Mouse (Mus musculus) hematopoietic stem cell, adult 5-6 weeks (primary cell): Measurements from ENCODE around the gene Ctsc. TPM values are rescaled to one million over a fixed set of nuclear protein-coding genes. Genes with fewer than 3 reads are reported as not detected.
"Not testable (repeated sequence)": the region's sequence is repeated elsewhere in the genome, so short reads cannot be mapped to it uniquely, and the experiment has no call there.

Experiments used
- ATAC-seq, 2 experiments: fragments of 125-278 bp in 1 of 2; replicated peaks in 1 of 2; 2 replicates each; pipeline ENCODE4 v1.8.0; 2016 to 2017; ENCODE audit warnings: inconsistent platforms in 2 of 2, mild to moderate bottlenecking in 2 of 2, moderate number of reproducible peaks in 2 of 2, low read depth in 1 of 2, moderate TSS enrichment in 1 of 2; ENCODE audit not compliant: low FRiP score in 2 of 2, poor library complexity in 2 of 2, severe bottlenecking in 2 of 2, insufficient read depth in 1 of 2, low TSS enrichment in 1 of 2
- total RNA-seq: library from RNA; stranded (forward); fragments of 172-1452, 232-1000 nt; gene quantifications from 2 replicates; pipeline ENCODE4 v1.2.3, GENCODE M21; 2017

The Ctsc gene
- total RNA-seq, result 53.5 and 55.9 TPM in 2 replicates

DNA sequence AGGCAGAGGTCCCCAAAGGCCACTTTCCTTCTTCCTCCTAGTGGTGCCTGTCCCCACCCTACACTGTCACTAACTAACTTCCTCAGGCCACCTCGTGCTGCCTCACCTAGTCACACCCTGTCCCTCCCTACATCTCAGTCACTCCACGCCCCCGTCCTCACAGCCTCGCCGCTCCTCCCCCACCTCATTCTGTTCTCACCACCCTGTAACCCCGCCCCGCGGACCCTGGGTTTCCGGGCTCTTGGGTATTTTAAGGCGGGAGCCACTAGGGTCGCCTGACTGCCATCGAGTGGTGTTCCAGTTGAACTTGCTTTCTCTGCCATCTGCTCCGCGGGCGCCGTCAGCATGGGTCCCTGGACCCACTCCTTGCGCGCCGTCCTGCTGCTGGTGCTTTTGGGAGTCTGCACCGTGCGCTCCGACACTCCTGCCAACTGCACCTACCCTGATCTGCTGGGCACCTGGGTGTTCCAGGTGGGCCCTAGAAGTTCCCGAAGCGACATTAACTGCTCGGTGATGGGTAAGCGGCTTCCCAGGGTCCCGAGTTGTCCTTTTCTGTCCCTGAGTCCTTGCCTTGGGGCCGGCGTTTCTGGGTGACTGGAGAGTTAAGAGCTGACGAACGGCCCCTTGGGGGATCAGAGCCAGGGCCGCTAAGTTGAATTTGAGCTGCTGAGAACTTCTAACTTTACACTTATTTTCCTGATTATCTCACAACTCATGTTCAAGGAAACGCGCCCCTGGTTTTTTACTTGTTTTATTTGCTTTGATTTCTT is at the start of gene Ctsc:
Gene Ctsc (plus strand): TSS at position 228 of the 770 bp plus-strand sequence.
- peak; percentile 92 to 96 for ATAC-seq

DNA sequence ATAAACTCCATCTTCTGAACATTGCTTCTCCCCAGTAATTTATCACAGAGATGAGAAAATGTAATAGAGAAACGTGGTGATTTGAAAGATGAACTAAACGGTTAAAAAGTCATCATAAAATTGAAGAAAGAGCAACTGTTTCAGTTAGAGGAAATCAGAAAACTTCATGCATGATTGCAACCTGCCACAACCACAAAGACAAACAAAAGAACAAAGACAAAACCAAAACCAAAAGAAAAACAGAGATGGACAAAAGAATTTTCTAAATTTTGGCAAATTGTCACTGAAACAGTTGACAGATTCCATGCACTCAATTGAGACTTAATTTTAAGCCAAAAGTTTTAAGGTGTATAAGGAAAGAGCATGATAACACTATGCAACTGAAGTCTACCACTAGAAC is 48.8 kb upstream of the Ctsc start:
- no peak for ATAC-seq

DNA sequence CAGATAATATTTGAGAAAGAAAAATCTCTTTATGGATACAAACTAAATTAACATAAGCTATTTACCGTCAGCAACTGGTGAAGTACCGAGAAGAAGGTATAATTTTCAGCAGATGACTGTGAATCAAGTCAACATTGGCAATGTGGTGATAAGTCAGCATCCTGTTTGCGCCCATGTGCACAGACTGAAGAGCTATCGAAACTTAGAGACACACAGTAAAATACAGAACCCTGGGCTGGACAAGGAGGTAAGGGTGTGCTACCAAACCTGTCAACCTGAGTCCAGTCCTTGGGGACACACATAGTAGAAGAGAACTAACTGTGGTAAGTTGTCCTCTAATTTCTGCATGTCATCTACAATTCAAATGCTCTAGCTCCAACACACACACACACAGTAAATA is 47.8 kb upstream of the Ctsc start:
- ATAC-seq, result no peak

DNA sequence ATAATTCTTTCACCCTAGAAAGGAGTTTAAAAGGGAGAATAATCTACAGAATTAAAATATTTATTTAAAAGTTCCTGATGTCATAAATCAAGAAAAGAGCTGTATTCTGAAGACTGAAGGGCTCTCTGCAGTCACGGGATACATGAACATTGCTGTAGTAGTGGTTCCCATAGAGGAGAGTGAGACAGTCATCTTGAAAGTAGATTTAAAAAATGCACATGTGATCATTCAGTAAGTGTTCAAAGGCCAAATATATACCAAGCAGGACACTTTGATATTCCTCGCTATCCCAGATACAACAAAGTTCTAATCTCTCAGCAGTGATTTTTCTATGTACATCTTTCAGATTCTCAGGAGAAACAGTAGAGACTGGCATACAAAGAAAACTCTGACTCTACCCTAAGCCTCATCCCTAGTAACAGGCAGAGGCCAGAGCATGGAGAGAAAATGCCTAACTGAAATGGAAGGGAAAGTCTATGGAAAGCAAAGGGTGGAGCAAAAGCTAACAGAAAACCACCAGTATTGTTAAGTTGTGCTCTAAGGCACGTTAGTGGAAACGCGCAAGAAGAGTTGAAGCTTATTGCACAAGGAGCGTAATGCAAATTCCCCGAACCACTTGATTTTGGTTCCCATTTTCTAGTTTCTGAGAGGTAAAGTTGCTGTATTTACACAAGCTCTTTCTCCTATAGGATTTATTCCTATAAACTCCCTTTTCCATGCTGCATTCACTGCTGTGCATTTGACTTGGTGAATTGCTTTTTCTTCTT is 46.9 kb upstream of the Ctsc start:
- no peak for ATAC-seq

DNA sequence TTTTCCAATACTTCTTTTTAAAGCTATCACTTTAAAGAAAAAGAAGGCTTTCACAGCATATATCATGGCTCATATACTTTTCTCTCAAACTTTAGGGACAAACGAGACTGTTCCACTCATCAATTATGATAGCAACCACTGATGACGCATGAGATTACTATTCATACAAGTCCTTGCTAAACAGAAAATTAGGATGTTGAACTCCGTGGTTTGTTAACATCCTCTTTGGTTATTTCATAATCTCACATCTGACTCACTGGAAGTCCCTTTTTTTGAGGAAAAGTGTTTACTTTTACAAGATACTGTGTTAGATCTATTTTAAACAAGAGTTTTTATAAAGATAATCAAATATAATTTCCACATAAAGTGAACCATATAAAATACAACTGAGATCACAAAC is 34.8 kb upstream of the Ctsc start:
- ATAC-seq, result peak; percentile 42 to 83; a peak in 3 of 4 replicates

DNA sequence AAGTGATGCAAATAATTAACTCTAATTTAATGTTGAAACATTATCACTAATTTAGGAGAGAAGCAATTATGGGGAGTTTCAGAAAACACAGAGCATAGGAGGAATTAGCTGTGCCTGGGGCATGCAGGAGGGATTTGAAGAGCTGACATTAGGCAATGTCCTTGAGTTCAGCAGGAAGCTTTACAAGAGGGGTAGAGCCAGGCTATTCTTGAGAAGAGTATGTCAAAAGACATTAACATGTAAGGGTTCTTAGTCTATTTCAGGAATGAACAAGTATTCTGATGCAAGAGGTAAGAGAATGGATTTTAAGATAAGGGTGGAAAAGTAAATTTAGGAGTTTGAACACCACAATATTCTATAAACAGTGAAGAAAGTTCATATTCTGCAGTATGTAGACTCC is 33.4 kb upstream of the Ctsc start:
- ATAC-seq, result peak in 1 of 2 experiments; percentile 45; a peak in 1 of 4 replicates

DNA sequence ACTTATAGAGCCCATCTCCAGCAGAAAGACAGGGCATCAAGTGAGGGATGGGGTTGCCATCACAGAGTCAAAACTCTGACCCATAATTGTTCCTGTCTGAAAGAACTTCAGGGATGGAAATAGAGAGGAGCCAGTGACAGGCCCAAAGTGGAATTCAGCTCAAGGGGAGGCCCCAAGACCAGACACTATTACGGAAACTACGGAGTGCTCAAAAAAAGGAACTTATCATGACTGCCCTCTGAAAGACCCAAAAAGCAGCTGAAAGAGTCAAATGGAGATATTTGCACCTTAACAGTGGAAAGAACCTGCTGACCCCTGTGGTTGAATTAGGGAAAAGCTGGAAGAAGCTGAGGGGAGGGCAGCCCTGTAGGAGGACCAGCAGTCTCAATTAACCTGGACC is 27.5 kb upstream of the Ctsc start:
- ATAC-seq, result not testable (repeated sequence)

DNA sequence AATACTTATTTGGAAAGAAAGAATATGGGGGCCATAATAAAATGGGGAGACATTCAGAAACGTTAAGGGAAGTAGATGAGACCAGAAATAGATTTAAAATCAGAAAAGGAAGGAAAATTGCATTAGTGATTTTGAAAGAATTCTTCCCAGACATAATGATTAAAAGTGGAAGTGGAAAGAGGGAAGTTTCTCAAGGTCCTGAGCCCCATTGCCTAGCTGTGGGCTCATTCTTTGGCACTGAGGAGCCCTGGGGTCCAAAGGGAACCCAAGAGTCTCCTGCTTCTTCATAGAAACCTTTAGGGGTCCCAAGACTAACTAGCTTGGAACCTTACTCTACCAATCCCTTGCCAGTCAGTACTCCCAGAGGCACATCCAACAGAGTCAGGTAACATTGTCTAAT is 26.4 kb upstream of the Ctsc start:
- peak in 1 of 2 experiments; percentile 77; a peak in 1 of 4 replicates for ATAC-seq

DNA sequence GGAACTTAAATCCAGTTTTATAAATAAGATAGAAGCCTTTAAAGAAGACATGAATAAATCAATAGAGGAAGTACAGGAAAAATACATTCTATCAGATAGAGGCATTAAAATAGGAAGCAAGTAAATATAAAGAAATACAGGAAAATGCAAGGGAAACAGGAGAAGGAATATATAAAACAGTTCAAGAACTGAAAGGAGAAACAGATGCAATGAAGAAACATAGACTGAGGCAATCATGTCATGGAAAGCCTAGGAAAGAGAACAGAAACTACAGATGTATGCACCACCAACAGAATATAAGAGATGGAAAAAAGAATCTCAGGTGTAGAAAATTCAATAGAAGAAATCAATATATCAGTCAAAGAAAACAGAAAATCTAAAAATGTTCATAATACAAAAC is 25.8 kb upstream of the Ctsc start:
- no peak; a peak in 1 of 4 replicates for ATAC-seq

DNA sequence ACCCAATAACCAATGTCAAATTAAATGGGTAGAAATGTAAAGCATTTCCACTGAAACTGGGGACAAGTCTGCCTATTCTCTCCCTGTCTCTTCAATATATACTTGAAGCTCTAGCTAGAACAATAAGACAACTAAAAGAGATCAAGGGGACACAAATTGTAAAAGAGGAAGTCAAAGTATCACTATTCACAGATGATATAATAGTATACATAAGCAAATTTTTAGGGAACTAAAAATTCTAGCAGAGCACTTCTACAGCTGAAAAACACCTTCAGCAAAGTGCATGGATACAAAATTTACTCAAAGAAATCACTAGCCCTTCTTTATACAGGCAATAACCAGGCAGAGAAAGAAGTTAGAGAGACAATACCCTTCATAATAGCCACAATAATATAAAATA is 23.0 kb upstream of the Ctsc start:
- no peak for ATAC-seq

DNA sequence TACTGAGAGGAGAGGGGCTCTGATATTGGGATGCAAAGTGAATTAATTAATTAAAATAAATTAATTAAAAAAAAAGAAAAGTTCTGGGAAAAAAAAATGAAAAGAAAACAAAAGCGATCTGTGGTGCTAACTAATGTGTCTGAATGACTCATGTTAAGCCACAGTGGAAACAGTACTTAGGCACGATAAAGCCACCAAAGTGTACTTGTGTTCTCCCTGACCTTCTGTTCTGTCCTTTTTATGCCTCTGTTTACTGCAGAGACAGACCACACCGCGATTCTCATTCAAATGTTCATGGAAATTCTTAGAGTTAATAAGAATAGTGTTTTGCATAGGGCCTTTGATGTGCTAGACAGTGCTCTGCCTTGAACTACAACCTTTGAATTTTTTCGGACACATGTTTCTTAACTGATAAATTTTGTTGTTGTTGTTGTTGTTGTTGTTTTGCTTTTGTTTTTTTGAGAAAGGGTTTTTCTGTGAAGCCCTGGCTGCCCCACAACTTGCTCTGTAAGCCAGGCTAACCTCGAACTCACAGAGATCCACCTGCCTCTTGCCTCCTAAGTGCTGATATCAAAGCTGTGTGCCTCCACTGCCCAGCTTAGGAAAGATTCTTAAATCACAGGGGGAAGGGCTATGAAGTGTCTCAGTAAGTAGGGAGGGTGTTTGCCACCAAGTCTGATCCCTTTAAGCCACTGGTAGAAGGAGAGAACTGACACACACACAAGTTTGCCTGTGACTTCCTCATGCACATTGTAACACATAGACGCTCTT is 18.5 kb upstream of the Ctsc start:
- ATAC-seq, result no peak

DNA sequence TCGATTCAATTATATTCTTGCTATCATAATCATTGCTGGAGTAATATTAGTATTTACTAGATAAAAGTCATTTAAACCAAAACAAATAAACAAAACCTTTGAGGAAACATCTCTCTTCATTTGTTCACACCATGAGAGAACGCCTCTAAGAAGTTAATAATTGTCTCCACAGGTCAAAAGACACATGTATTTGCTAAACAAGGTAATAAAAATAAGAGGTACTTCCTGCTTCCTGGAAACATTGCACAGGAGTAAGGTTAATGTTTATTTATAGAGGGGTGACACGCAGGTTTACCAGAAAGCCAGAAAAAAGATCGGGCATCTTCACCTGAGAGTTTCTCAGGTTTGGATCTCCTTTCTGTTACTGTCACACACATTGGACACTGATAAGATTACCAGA is 16.1 kb upstream of the Ctsc start:
- ATAC-seq, result no peak

DNA sequence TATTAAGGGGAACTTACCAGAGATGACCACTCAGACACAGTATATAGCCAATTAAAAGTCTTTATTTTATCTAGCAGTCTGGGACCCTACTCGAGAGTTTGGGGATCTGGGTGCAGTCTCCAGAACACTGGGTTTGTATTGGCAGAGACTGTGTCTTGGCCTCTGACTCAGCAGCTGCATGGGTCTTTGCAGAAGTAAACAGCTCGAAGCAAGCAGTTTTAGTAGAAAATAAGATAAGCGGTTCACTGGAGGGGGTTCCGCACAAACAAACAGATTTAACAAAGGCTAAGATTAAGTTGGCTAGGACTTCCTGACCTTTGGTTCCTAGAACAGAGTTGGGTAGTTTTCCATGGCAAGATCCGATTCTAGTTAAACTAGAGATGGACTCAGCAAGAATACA is 13.0 kb upstream of the Ctsc start:
- ATAC-seq, result no peak

DNA sequence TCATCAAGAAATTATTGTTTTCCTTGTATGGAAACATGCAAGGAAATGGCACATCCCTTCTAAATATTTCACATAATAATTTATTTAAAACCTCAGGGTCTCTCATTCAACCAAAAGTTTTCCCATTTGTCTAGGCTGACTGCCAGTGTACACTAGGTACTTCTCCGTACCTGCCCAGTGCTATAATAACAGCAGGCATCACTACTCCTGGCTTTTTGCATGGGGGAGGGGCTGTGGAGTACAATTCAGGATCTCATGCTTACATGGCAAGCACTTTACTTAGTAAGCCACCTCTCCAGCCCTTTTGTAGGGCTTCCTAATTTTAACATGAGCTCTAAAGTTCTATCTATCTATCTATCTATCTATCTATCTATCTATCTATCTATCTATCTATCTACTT is 8.0 kb upstream of the Ctsc start:
- ATAC-seq, result no peak

DNA sequence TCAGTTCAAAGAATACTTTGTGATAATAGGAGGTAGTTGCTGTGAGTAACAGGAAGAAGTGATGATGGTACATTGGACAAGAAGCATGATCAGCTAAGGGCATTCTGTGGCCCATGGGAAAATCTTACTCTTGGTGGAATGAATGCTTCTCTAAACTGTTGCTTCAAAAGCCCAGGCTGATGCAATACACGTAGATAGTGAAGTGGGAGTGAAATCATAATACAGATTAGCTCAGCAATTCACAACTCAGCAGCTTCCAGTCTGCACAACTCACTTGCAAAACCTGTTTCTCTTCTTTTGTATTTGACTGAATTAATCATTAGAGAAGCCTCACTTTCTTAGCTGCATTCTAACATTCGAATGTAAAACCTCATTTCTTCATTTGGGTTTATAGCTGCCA is 6.4 kb upstream of the Ctsc start:
- no peak for ATAC-seq

DNA sequence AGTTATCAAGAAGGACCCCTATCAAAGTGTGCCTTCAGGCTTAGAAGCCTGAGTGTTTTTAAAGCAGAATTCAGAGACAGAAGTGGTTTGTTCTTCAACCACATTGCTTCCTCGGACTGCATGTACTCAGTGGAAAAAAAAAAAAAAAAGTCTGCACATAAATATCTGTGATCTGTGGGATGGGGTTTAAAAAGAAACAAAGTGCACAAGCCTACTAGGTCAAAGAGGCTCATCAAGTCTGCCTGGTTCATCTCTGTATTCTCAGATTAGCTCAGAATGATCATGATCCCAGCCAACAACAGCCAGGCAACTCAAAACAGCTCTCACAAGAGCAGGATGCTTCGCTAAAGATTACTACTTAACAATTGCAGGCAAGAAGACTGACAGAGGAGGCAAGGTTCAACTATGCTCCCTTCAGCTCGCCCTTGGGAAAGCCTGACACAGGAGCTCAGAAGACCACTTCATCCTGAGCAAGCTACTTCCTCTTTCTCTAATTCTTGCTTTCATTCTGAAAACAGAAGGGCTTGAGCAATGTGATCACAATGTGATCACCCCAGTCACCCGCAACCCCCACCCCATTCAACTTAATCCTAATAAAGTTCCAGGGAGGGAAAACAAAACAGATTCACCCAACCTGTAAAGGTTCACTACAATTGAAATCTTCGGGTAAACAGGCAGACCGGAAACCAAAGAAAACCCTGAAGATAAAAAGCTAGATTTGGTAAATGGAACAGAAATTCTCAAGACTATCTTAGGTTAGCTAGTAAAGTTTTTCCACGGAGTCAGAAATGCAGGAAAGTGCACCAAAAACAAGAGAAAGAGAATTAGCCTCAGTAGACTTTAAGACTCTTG is 745 bp upstream of the Ctsc start:
- peak; percentile 51 to 69 for ATAC-seq

DNA sequence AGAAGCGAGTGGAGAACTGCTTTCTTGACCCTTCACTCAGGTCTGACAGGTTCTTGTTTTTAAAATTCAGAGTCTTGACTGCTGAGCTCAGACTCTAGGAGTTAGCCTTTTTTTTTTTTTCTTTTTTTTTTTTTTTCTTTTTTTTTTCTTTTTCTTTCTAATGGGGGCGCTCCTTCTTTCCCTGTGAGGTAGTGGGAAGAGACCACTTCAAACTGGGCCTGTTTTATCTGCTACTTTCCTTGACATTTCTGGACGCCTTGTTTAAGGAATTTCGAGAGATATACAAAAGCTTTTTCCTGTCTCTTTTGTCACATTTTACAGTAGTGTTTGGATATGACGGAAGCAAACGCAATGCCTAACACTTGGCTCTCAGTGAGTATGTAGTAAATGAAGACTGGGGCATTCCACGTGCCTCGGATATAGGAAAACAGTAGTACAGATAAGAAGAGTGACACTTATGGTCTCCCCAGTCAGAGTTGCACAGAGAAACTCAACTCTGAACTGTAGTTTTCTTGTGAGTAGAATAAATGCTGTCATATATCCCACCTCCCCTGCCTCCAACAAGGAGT is 827 bp downstream of the Ctsc start:
- ATAC-seq, result no peak
